Mouse (Mus musculus) spleen, adult 18-20 months (tissue): Measurements from ENCODE around the gene Cracr2b.

Source experiments
- DNase-seq, 2 experiments: peaks; one replicate each; pipeline ENCODE4 v3.0.0; 2022; ENCODE audit warnings: mixed read lengths in 2 of 2

Gene Cracr2b

DNA sequence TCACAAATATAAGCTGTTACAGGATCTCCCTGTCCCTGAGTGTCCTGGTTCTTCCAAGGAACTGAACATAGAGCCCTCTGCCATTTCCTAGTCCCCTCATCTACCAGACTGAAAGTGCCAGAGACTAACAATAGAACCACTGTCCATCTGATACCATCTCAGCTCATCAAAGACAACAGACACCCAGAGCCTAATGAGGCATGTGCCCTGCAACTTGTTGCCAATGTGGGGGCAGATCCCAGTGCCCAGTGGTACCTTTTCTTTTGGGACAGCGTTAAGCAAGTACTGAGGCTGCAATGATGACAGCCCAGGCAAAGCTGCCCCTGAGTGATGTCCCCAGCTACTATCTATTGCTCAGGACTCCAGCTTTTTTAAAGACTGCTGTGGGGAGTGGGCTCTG, 25.3 kb downstream of the Cracr2b start:
- DNase-seq = no peak

DNA sequence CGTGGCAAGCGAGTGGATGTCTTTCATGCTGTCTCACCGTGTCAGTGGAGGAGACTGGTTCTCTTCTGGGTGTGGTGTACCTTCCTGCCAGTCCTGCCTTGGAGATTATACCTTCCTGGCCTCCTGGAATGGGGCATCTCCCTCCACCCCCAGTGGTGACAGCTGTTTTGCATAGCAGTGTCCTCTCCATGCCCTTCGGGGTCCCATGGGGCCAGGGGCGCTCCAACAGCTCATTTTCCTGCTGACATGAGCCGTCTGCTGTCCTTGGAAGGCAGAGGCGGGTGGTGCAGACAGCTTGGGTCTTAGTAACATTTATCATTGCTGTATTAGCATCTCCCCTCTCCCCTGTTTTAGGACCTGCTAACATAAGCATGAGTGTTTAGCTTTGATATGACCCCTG, 26.2 kb downstream of the Cracr2b start:
- no peak for DNase-seq

DNA sequence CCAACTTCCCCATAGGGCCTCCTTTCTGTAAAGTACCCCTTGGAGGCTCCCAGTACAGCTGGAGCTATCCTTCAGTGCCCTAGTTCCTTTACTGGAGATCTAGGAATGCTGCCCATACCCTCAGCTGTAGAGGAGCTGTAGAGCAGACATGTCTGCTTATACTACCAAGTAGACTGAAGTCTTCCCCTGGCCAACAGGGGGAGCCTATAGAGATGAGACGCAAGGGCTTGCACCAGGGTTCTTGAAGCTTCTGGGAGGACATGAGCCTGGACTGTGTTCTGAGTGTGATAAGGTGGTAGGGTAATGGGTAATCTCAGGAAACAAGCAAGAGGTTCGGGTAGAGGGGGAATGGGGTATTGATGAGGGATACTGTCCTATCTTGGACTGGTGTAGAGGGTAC, 30.3 kb downstream of the Cracr2b start:
- DNase-seq = no peak

DNA sequence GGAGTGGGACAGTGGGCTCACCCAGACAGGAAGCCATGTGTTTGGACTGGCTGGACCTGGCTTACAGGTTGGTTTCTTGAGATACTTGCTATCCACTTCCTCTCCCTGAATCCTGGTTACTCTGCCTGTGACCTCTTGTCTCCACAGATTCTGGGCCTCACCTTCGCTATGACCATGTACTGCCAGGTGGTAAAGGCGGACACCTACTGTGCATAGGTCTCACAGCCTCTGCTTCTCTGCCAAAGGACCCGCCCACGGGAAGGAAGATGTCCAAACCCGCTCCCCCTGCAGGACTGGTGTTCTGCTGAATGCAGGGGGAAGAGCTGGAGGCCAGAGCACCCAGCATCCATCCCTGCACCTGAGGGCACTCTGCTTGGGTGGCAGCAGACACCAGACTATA, 31.8 kb downstream of the Cracr2b start:
- no peak for DNase-seq

DNA sequence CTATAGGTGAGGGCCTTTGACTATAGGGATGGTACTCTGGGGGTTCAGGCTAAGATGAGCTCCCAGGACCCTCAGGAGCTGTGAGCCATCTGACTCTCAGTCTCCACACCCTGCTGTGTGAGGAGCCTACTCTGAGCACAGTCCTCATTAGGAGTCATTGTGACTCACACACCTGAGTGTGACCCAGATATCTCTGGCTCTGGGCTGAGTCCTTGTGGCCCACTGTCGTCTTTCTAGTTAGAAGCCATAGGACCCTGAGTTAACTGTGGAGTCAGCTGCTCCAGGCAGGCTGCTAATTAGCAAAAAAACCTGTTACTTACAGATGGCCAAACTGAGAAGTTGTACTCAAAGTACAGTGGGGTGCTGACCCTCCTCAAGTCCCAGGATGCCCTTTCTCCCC, 32.8 kb downstream of the Cracr2b start:
- DNase-seq = no peak

DNA sequence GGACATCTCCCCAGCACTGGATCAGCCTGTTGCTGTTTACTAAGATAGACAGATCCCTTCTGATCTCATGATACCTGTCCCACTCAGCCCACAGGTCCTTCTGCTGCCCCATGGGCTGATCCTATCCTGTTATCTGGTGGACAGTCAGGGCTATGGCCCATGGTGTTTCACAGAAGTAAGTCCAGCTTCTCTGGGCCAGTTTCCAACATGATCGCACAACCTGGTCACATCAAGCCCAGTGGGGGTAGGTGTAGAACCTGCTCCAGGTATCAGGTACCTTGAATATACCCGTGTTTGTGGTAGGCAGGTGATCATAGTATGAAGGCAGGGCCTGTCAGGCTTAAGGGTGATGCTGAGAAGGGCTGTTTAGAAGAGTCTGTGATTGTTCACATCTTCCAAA, 34.5 kb downstream of the Cracr2b start:
- DNase-seq = no peak

DNA sequence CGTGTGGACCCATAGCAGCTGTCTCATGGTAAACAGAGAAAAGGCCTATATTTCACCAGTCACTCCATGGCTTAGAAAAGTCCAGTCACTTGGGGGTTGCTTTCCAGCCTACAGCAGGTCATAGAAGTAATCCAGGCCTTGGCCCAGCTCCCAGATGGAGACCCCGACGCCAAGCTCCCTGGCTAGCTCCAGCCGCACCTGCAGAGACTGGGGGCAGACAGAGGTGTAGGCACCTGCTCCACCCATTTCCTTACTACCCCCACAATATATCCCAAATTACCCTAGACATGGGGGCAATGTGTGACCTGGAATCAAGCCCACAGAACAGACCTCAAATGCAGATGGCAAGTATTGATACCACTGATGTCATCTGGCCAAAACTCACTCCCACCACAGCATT, 35.0 kb downstream of the Cracr2b start:
- DNase-seq = no peak

DNA sequence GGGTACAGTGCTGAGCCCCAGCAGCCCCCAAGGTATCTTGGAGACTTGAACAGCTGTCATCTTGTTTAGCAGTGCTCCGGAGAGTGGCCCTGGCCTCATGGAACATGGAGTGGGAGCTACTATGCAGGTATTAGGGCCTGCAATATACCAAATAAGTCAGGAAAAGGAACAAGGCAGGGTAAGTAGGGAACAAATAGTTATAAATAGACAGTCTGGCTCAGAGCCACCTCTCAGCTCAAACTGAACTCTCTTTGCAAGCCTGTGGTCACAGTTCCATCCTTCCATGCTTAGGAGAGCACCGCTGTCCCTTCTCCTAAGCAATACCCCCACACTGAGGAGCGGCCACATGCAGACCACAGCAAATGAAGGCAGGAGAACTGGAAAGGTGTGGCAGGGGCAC, 36.7 kb downstream of the Cracr2b start:
- DNase-seq = no peak

DNA sequence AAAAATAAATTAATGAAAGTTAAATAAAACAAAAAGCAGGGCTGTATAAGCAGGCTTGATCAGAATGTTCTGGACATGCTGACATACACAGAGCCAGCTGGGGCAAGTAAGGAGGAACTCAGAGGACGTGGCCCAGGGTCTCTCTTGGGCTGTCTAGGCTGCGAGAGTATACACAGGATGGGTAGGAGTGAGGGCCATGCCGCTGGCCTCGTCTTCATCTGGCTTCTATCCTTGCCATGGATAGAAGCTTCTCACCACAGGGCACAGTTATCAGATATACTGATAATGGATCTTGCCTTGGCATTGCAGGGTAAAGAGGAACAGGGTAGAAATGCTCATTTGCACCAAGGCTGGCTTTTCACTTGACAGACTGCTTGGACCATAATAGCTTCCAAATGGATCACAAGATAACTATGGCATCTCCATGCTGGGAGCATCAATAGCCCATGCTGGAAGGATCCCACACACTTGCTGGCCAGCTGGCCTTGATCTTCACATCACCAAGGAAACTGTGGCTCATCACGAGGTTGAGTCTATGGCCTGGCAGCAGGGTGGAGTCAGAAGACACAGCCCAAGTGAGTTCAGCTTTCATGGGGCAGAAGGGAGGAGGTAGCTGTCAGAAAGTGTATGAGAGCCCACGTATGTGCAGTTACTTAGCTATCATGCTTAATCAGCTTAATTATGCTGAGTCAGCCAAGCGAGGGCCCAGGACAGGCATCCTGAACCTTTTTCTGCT, 41.1 kb downstream of the Cracr2b start:
- no peak for DNase-seq

DNA sequence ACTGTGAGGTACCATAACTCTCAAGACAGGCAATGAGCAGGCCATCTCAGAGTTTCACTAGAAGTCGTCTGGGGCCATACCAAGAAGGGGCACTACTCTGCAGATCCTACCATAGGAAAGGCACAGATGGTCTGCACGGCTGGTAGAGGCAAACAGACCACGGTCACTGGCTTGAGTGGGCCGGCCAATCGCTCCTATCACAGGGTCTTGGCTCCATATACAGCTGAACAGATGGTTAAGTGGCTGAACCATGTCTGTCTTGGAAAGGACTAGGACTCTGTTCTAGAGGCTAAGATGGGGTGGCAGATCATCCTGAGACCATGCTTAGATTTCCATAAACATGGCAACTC, 41.6 kb downstream of the Cracr2b start:
- no peak for DNase-seq

DNA sequence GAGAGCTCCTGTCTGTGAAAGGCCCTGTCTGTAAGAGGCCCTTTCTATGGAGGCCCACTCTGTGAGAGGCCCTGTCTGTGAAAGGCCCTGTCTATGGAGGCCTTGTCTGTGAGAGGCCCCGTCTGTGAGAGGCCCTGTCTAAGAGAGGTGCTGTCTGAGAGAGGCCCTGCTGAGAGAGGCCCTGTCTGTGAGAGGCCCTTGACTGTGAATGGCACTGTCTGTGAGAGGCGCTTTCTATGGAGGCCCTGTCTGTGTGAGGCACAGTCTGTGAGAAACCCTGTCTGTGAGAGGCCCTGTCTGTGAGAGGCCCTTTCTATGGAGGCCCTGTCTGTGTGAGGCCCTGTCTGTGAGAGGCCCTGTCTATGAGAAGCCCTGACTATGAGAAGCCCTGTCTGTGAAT, 45.4 kb downstream of the Cracr2b start:
- no peak for DNase-seq

DNA sequence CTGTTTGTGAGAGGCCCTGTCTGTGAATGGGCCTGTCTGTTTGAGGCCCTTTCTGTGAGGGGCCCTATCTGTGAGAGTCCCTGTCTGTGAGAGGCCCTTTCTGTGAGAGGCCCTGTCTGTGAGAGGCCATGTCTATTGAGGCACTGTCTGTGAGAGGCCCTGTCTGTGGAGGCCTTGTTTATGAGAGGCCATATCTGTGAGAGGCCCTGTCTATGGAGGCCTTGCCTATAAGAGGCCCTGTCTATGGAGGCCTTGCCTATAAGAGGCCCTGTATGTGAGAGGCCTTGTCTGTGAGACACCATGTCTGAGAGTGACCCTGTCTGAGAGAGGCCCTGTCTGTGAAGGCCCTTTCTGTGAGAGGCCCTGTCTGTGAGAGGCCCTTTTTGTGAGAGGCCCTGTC, 47.3 kb downstream of the Cracr2b start:
- no peak for DNase-seq

DNA sequence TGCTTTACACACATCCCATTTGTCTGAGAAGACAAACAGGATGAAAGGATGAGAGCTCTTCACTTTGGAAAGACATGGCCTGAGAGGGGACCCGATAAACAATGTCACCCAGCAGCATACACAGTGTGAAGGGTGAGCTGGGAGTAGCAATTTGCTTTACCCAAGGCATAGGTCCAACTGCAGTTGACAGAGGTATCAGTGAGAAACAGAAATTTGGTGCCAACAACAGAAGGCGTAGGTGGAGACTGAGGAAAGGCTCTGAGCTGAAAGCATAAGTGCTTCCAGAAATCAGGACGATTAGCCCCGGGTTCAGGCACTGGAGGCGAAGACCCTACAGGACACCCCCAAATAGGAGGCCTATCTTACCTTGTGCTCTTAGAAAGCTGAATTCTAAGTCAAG, 49.3 kb downstream of the Cracr2b start:
- no peak for DNase-seq

DNA sequence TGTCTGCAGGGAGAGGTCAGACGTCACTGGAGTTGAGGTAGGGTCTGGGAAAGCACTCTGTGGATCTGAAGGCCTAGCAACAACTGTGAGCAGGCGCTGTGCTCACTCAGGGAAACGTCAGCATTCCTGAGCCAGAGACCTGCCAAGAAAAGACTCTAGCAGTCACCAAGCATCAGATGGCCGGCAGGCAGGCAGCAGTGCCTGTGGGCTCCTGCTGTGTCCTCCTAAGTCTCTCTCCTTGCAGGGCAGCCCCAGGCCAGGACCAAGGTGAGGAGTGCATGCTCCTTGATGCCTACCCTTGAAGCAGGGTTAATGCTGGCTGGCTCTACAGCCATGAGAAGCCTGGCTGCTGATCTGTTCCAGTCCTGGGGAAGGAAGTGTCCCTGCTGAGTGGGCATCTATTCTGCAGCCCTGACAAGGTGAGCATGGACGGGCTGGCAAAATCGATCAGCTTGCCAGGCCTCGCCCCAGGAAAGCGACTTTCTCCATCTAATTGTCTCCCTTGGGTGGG, 49.8 kb downstream of the Cracr2b start:
- no peak for DNase-seq
